Mouse (Mus musculus): ENCODE measurements at regions not wholly inside any gene's neighbourhood (a gene's known extent, or its start where the extent isn't known, plus 50 kb on each side); places are given as distances from the start of the nearest gene placed in this dataset.

GRCm38 (mm10) chr12:30647511-30647910 lies 63.3 kb downstream of the Tmem18 start:
- DNase-seq (ENCODE audit: low spot score) = no peak

- no peak for DNase-seq (ENCODE audit: low spot score)
Measured at GRCm38 (mm10) chr12:30651506-30651905, 67.3 kb downstream of the Tmem18 start.

- DNase-seq (ENCODE audit: low spot score) = no peak
Measured at GRCm38 (mm10) chr12:30654347-30655075, 70.3 kb downstream of the Tmem18 start.

- no peak for DNase-seq (ENCODE audit: low spot score)
Measured at GRCm38 (mm10) chr12:30655076-30655421, 70.8 kb downstream of the Tmem18 start.

- DNase-seq (ENCODE audit: low spot score) = no peak
Measured at GRCm38 (mm10) chr12:30678826-30679225, 94.6 kb downstream of the Tmem18 start.

- no peak for DNase-seq (ENCODE audit: low spot score)
Measured at GRCm38 (mm10) chr12:30690038-30690437, 105.8 kb downstream of the Tmem18 start.

- DNase-seq (ENCODE audit: low spot score) = no peak
Measured at GRCm38 (mm10) chr12:30693540-30693939, 109.3 kb downstream of the Tmem18 start.

GRCm38 (mm10) chr12:30698256-30698655 lies 114.0 kb downstream of the Tmem18 start:
- DNase-seq (ENCODE audit: low spot score) = peak; percentile 35

- DNase-seq (ENCODE audit: low spot score) = no peak
Measured at GRCm38 (mm10) chr12:30703691-30704090, 119.5 kb downstream of the Tmem18 start.

GRCm38 (mm10) chr12:30707271-30707670 lies 123.0 kb downstream of the Tmem18 start:
- DNase-seq (ENCODE audit: low spot score) = no peak

- no peak for DNase-seq (ENCODE audit: low spot score)
Measured at GRCm38 (mm10) chr12:30708635-30709181, 124.5 kb downstream of the Tmem18 start.

- DNase-seq (ENCODE audit: low spot score) = no peak
Measured at GRCm38 (mm10) chr12:30710554-30710953, 126.3 kb downstream of the Tmem18 start.

- no peak for DNase-seq (ENCODE audit: low spot score)
Measured at GRCm38 (mm10) chr12:30726747-30727146, 142.5 kb downstream of the Tmem18 start.

- DNase-seq (ENCODE audit: low spot score) = no peak
Measured at GRCm38 (mm10) chr12:30729437-30729836, 145.2 kb downstream of the Tmem18 start.

- DNase-seq (ENCODE audit: low spot score) = no peak
Measured at GRCm38 (mm10) chr12:30767621-30768020, 116.5 kb upstream of the Alkal2 start.

GRCm38 (mm10) chr12:30793371-30793770 lies 90.8 kb upstream of the Alkal2 start:
- DNase-seq (ENCODE audit: low spot score) = no peak

- no peak for DNase-seq (ENCODE audit: low spot score)
Measured at GRCm38 (mm10) chr12:30816096-30816495, 68.0 kb upstream of the Alkal2 start.

GRCm38 (mm10) chr12:30831383-30831782 lies 52.7 kb upstream of the Alkal2 start:
- DNase-seq (ENCODE audit: low spot score) = no peak

Data from left cerebral cortex, adult 11 months (tissue).